Comparison of ENCODE assay signal across 9 mouse cellular contexts in the genomic region with DNA sequence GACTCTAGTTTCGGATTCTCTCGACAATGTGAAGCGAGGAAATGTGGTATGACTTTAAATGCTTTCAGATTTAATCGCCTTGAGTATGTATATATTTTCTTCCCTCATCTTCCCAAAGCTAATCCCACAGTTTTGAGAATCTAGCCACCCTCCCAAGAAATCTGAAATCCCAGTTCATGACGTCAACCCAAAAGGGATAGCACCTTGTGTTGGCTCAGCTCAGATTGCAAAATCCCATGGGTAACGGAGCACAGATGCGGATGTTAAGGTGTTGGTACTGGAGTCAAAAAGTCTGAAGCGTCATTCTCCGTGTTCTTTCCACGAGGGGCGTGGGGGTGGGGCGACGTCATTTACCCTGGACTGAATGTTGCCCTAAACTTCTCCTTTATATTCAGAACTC. TPM values are rescaled to one million over a fixed set of nuclear protein-coding genes. Genes with fewer than 3 reads are reported as not detected.
DNase-seq lines count a peak whose midpoint lies in the region; ATAC-seq and TF ChIP-seq lines count a peak whose summit lies in the region.
"Had no signal": no experiment of that assay in that cellular context is flagged by ENCODE, and none has a peak within 500 bp of the region (broad histone marks: within the 10 kb centered on the region; RNA-seq: fewer than 3 reads in every experiment).

No protein-coding gene starts in this region.

- H3K4me2 ChIP-seq in heart, embryonic 11.5 days, result peak overlapping the region; percentile 79
- H3K4me2 ChIP-seq in neural tube, embryonic 11.5 days (ENCODE audit: low read depth), result peak overlapping the region; percentile 80
- peak overlapping the region; percentile 94 for H3K4me2 ChIP-seq in lung, postnatal 0 days (replicated peaks; ENCODE audit: low read depth, low read length)

- peaks cover 21% of the 10 kb centered on the region for H3K4me1 ChIP-seq in heart, embryonic 11.5 days (ENCODE audit: control insufficient read depth, insufficient read depth, low read length)
- H3K4me1 ChIP-seq in neural tube, embryonic 11.5 days (ENCODE audit: control insufficient read depth, insufficient read depth, low read length), result peaks cover 12% of the 10 kb centered on the region
- peaks cover 11% of the 10 kb centered on the region for H3K4me1 ChIP-seq in lung, postnatal 0 days (ENCODE audit: insufficient read depth, low read depth, low read length)

- 29% methylated on average over 13 of the region's 13 CpGs for WGBS in heart, embryonic 11.5 days (ENCODE audit: insufficient replicate concordance)
- WGBS in neural tube, embryonic 11.5 days, result 27% methylated on average over 13 of the region's 13 CpGs
- 26% methylated on average over 13 of the region's 13 CpGs for WGBS in lung, postnatal 0 days

- no peak for ATAC-seq in heart, embryonic 11.5 days (replicated peaks; ENCODE audit: insufficient number of reproducible peaks, low FRiP score, low TSS enrichment)
- no peak for ATAC-seq in neural tube, embryonic 11.5 days (ENCODE audit: insufficient read depth, low FRiP score, low TSS enrichment)
- no peak for ATAC-seq in lung, postnatal 0 days

- no peak for TF ChIP-seq EP300 in lung, postnatal 0 days (IDR thresholded peaks at IDR 0.05)

- H3K36me3 ChIP-seq in heart, embryonic 11.5 days (ENCODE audit: control insufficient read depth, insufficient read depth, low read length), result no peaks in the 10 kb centered on the region
- no peaks in the 10 kb centered on the region for H3K36me3 ChIP-seq in neural tube, embryonic 11.5 days (ENCODE audit: control insufficient read depth, insufficient read depth, low read length)
- H3K36me3 ChIP-seq in lung, postnatal 0 days (ENCODE audit: insufficient read depth, low read length), result no peaks in the 10 kb centered on the region

- no peak for TF ChIP-seq CTCF in lung, postnatal 0 days (IDR thresholded peaks at IDR 0.05)

- no peak overlapping the region for H3K9ac ChIP-seq in heart, embryonic 11.5 days (ENCODE audit: low read depth, low read length)
- H3K9ac ChIP-seq in neural tube, embryonic 11.5 days (ENCODE audit: low read length), result no peak overlapping the region
- H3K9ac ChIP-seq in lung, postnatal 0 days (replicated peaks; ENCODE audit: low read depth), result no peak overlapping the region

- H3K27me3 ChIP-seq in heart, embryonic 11.5 days (ENCODE audit: control insufficient read depth, insufficient read depth, low read length), result peaks cover 46% of the 10 kb centered on the region
- H3K27me3 ChIP-seq in neural tube, embryonic 11.5 days (ENCODE audit: control insufficient read depth, insufficient read depth, low read length), result peaks cover 60% of the 10 kb centered on the region
- no peaks in the 10 kb centered on the region for H3K27me3 ChIP-seq in lung, postnatal 0 days (replicated peaks; ENCODE audit: insufficient read depth, low read length)

- no peak overlapping the region for H3K27ac ChIP-seq in heart, embryonic 11.5 days (ENCODE audit: low read depth, low read length)
- no peak overlapping the region for H3K27ac ChIP-seq in neural tube, embryonic 11.5 days (ENCODE audit: low read depth, low read length)
- H3K27ac ChIP-seq in lung, postnatal 0 days (ENCODE audit: low read length), result peak overlapping the region; percentile 89; the same call in 1 of the 2 replicates

- H3K4me3 ChIP-seq in heart, embryonic 11.5 days (ENCODE audit: low read depth, low read length), result peak overlapping the region; percentile 62
- no peak overlapping the region for H3K4me3 ChIP-seq in neural tube, embryonic 11.5 days (ENCODE audit: low read depth, low read length)
- peak overlapping the region; percentile 63 for H3K4me3 ChIP-seq in lung, postnatal 0 days (ENCODE audit: low read depth, low read length)

- no peak for DNase-seq in heart, adult 11 months
- DNase-seq in neural tube, embryonic 11.5 days (ENCODE audit: low spot score), result no peak
- DNase-seq in neural tube, embryonic 10.5 days (ENCODE audit: extremely low spot score, low spot score), result no peak
- DNase-seq in lung, postnatal 0 days (ENCODE audit: low spot score), result peak; percentile 39
- DNase-seq in thymus, postnatal 10 days (ENCODE audit: low spot score in 2 of 2), result no peak
- no peak for DNase-seq in right cerebral cortex, adult 18-20 months
- DNase-seq in embryo, embryonic 11 days, result no peak

- no peaks in the 10 kb centered on the region for H3K9me3 ChIP-seq in heart, embryonic 11.5 days (replicated peaks; ENCODE audit: control insufficient read depth, low read length)
- no peaks in the 10 kb centered on the region for H3K9me3 ChIP-seq in neural tube, embryonic 11.5 days (ENCODE audit: control insufficient read depth, low read length)
- H3K9me3 ChIP-seq in lung, postnatal 0 days (ENCODE audit: low read length), result no peaks in the 10 kb centered on the region
- H3K9me3 ChIP-seq: megakaryocyte, embryonic 14.5 days had no signal

RNA-seq across cellular contexts. Expression of a gene that starts 1.1 kb away (rescaled TPM):
- polyA plus RNA-seq in heart, embryonic 11.5 days (2014; fragmentation: Nextera tagmentation; extraction: Ambion mirVana), result 1.5 and 1.8 TPM in 2 replicates
- 0.20 and 0.31 TPM in 2 replicates for polyA plus RNA-seq in neural tube, embryonic 11.5 days (2014; fragmentation: Nextera tagmentation; extraction: Ambion mirVana)
- 12.6 and 14.7 TPM in 2 replicates for polyA plus RNA-seq in lung, postnatal 0 days (2015; fragmentation: Nextera tagmentation; extraction: Ambion mirVana)
